Mouse (Mus musculus): ENCODE measurements around the gene Dpp3. TPM values are rescaled to one million over a fixed set of nuclear protein-coding genes. Genes with fewer than 3 reads are reported as not detected.
"Not testable (repeated sequence)": the region's sequence is repeated elsewhere in the genome, so short reads cannot be mapped to it uniquely, and the experiment has no call there.

Gene Dpp3
- polyA plus RNA-seq (2012; rRNA removed) = 61.0 and 61.2 TPM in 2 replicates

- TF ChIP-seq POLR2A (IDR thresholded peaks at IDR 0.05; ENCODE audit: borderline replicate concordance, insufficient read depth, low read length) (peak; percentile 78), CTCF (IDR thresholded peaks at IDR 0.05; ENCODE audit: borderline replicate concordance, insufficient read depth, low read depth, low read length) (no peak)
- peak; percentile 95 to 97 for DNase-seq
- Histone ChIP-seq H3K27me3 (ENCODE audit: control insufficient read depth, insufficient read depth, low read length) (no peaks in the 10 kb centered on the region), H3K4me1 (ENCODE audit: control insufficient read depth, insufficient read depth, low read length) (peaks cover 7% of the 10 kb centered on the region), H3K27ac (ENCODE audit: insufficient read depth, low read length) (peak within 1 kb of the TSS; percentile 19; the same call in 1 of the 2 replicates), H3K4me3 (replicated peaks; ENCODE audit: insufficient read depth, low read depth, low read length) (peak within 1 kb of the TSS; percentile 74)
- under 1% methylated on average over 32 of the region's 32 CpGs for WGBS
These were observed at the start of gene Dpp3 for GRCm38 (mm10) chr19:4927904-4928531. Dpp3 (minus strand) TSS chr19:4928287.

DNA sequence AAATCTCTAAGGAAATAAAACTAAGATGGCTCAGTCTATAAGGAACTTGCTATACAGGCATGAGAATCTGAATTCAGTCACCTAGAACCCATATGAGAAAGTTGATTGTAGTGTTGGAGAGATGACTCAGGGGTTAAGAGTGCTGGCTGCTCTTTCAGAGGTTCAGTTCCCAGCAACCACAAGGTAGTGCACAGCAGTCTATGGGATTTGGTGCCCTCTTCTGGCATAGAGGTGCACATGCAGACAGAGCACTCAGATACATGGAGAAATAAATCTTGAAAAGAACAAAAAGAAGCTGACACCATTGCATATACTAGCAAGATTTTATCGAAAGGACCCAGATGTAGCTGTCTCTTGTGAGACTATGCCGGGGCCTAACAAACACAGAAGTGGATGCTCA is 40.1 kb upstream of the Dpp3 start:
- peak; percentile 47; the same call in 1 of the 2 replicates for TF ChIP-seq CTCF (IDR thresholded peaks at IDR 0.05; ENCODE audit: borderline replicate concordance, insufficient read depth, low read depth, low read length)
- no peak for TF ChIP-seq POLR2A (IDR thresholded peaks at IDR 0.05; ENCODE audit: borderline replicate concordance, insufficient read depth, low read length)
- Histone ChIP-seq H3K27ac (ENCODE audit: insufficient read depth, low read length) (no peak overlapping the region), H3K27me3 (ENCODE audit: control insufficient read depth, insufficient read depth, low read length) (no peaks in the 10 kb centered on the region), H3K4me3 (replicated peaks; ENCODE audit: insufficient read depth, low read depth, low read length) (no peak overlapping the region), H3K4me1 (ENCODE audit: control insufficient read depth, insufficient read depth, low read length) (no peaks in the 10 kb centered on the region)
- 90% methylated on average over 2 of the region's 2 CpGs for WGBS
- DNase-seq = no peak

DNA sequence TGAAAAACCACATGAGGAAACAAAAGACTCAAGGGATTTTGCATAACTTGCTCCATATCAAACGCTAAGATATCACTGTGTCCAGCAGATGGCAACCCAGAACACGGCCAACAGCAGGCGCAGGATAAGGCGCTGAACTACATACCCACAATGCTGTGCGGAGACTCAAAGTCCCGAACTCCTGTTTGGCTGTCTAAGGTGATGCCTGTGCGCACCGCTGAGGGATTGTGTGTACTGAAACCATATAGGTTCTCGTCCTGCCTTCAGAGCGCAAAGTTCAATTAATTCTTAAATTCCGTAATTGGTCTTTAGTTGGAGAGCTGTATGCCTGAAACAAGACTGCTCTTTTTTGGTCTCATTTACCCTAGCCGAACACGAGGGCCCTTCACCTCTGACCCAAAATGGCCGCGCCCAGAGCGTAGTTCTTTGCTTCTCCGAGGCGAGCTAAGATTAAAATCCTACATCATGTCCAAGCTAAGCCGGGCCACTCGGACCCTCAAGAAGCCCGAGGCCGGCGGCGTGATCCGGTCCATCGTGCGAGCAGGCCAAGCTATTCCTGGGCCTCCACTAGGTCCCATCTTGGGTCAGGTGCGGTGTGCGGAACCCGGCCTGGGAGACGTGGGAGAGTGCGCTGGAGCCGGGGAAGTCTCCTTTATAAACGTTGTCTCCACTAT is 34.0 kb upstream of the Dpp3 start, which contains the start of gene Mrpl11:
Gene Mrpl11, plus strand, starts transcription at position 220 of the 674 bp plus-strand sequence.
- DNase-seq = peak; percentile 91 to 93
- peak; percentile 84 for TF ChIP-seq CTCF (IDR thresholded peaks at IDR 0.05; ENCODE audit: borderline replicate concordance, insufficient read depth, low read depth, low read length)
- TF ChIP-seq POLR2A (IDR thresholded peaks at IDR 0.05; ENCODE audit: borderline replicate concordance, insufficient read depth, low read length) = peak; percentile 21; the same call in 1 of the 2 replicates
- peak within 1 kb of the TSS; percentile 72 for H3K4me3 ChIP-seq (replicated peaks; ENCODE audit: insufficient read depth, low read depth, low read length)
- no peaks in the 10 kb centered on the region for H3K27me3 ChIP-seq (ENCODE audit: control insufficient read depth, insufficient read depth, low read length)
- WGBS = under 1% methylated on average over 34 of the region's 34 CpGs
- H3K27ac ChIP-seq (ENCODE audit: insufficient read depth, low read length) = peak within 1 kb of the TSS; percentile 16; the same call in 1 of the 2 replicates
- H3K4me1 ChIP-seq (ENCODE audit: control insufficient read depth, insufficient read depth, low read length) = no peaks in the 10 kb centered on the region

- not testable (repeated sequence) for H3K4me3 ChIP-seq (replicated peaks; ENCODE audit: insufficient read depth, low read depth, low read length); H3K4me1 ChIP-seq (ENCODE audit: control insufficient read depth, insufficient read depth, low read length); H3K27me3 ChIP-seq (ENCODE audit: control insufficient read depth, insufficient read depth, low read length); H3K27ac ChIP-seq (ENCODE audit: insufficient read depth, low read length); DNase-seq
- 68% methylated on average over 9 of the region's 9 CpGs for WGBS
These were observed 20.6 kb upstream of the Dpp3 start for GRCm38 (mm10) chr19:4948641-4949040.

DNA sequence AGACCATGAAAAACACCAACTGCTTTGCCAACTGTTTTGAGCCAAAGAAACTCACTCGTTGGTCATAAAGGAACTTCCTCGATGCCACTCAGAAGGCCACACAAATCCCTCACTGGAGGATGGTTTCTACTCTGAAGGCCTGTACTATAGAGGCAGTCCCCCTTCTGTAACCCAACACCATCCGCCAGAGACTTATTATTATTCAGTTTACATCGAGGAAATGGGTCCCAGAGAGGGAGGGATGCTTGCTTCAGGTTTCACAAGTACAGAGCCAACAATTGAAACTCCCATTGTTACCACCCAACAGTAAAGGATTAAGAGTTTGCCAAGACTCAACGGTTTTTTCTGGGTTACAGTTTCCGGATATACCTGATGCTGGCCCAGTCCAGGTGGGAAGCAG is 17.5 kb upstream of the Dpp3 start:
- Histone ChIP-seq H3K4me3 (replicated peaks; ENCODE audit: insufficient read depth, low read depth, low read length) (no peak overlapping the region), H3K27ac (ENCODE audit: insufficient read depth, low read length) (no peak overlapping the region), H3K4me1 (ENCODE audit: control insufficient read depth, insufficient read depth, low read length) (peaks cover 8% of the 10 kb centered on the region; the same call in 1 of the 2 replicates), H3K27me3 (ENCODE audit: control insufficient read depth, insufficient read depth, low read length) (no peaks in the 10 kb centered on the region)
- WGBS = 41% methylated on average over 6 of the region's 6 CpGs
- DNase-seq = no peak
- TF ChIP-seq POLR2A (IDR thresholded peaks at IDR 0.05; ENCODE audit: borderline replicate concordance, insufficient read depth, low read length) (no peak), CTCF (IDR thresholded peaks at IDR 0.05; ENCODE audit: borderline replicate concordance, insufficient read depth, low read depth, low read length) (no peak)

GRCm38 (mm10) chr19:4943253-4943588 is 15.1 kb upstream of the Dpp3 start:
- DNase-seq = no peak
- H3K4me1 ChIP-seq (ENCODE audit: control insufficient read depth, insufficient read depth, low read length) = peaks cover 8% of the 10 kb centered on the region; the same call in 1 of the 2 replicates
- no peaks in the 10 kb centered on the region for H3K27me3 ChIP-seq (ENCODE audit: control insufficient read depth, insufficient read depth, low read length)
- 4% methylated on average over 13 of the region's 13 CpGs for WGBS
- TF ChIP-seq POLR2A (IDR thresholded peaks at IDR 0.05; ENCODE audit: borderline replicate concordance, insufficient read depth, low read length) = no peak
- peak overlapping the region; percentile 89 for H3K4me3 ChIP-seq (replicated peaks; ENCODE audit: insufficient read depth, low read depth, low read length)
- peak overlapping the region; percentile 75 for H3K27ac ChIP-seq (ENCODE audit: insufficient read depth, low read length)

GRCm38 (mm10) chr19:4942551-4943252 is 14.6 kb upstream of the Dpp3 start, which contains the start of gene Peli3:
Peli3 (minus strand) TSS chr19:4943127.
- WGBS = under 1% methylated on average over 54 of the region's 55 CpGs
- peak within 1 kb of the TSS; percentile 75 for H3K27ac ChIP-seq (ENCODE audit: insufficient read depth, low read length)
- TF ChIP-seq POLR2A (IDR thresholded peaks at IDR 0.05; ENCODE audit: borderline replicate concordance, insufficient read depth, low read length) = peak; percentile 48; the same call in 1 of the 2 replicates
- no peak for TF ChIP-seq CTCF (IDR thresholded peaks at IDR 0.05; ENCODE audit: borderline replicate concordance, insufficient read depth, low read depth, low read length)

More at GRCm38 (mm10) chr19:4942551-4943252, 14.6 kb upstream of the Dpp3 start, which contains the start of gene Peli3:
- H3K4me1 ChIP-seq (ENCODE audit: control insufficient read depth, insufficient read depth, low read length) = peaks cover 12% of the 10 kb centered on the region; the same call in 1 of the 2 replicates
- peak; percentile 87 to 88 for DNase-seq
- H3K27me3 ChIP-seq (ENCODE audit: control insufficient read depth, insufficient read depth, low read length) = no peaks in the 10 kb centered on the region
- H3K4me3 ChIP-seq (replicated peaks; ENCODE audit: insufficient read depth, low read depth, low read length) = peak within 1 kb of the TSS; percentile 89
